Mouse (Mus musculus): ENCODE results near the gene Zfp691.

DNA sequence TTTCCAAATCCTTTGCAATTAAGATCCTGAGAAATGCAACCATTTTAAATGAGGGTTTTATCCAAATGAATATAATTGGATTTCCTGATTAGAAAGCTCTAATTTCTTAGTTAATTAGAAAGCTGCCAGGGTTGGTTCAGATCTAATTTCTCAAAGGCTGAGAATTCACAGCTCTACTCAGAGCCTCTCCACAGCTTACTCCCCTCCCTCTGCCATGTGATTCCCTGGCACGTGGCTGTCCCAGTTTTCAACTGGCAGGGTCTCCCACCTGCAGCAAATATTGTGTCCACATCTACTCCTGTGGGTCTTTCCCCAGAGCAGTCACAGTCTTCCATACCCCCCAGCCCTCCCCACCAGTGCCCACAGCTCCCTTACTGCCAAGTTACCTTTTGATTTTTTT is 9.5 kb upstream of the Zfp691 start:
- TF ChIP-seq CTCF (IDR thresholded peaks at IDR 0.05; ENCODE audit: control insufficient read depth, insufficient read depth, low read length), result no peak
- no peak for TF ChIP-seq POLR2A (IDR thresholded peaks at IDR 0.05; ENCODE audit: borderline replicate concordance, control insufficient read depth, low read depth, low read length)
